Mouse (Mus musculus) adrenal gland, adult (tissue): Measurements from ENCODE around the gene Grik3.
A peak's percentile ranks its signal among the peaks of the same experiment; 100 is the strongest.

Experiments used
- DNase-seq, 2 experiments: peaks; one replicate each; pipeline ENCODE4 v3.0.0; 2022 to 2023; ENCODE audit warnings: low spot score in 1 of 2; ENCODE audit not compliant: inconsistent age in 2 of 2

Gene Grik3

GRCm38 (mm10) chr4:125640520-125640919, 150.0 kb downstream of the Grik3 start:
- DNase-seq = no peak

- DNase-seq = no peak
Measured at GRCm38 (mm10) chr4:125640921-125641663, 150.6 kb downstream of the Grik3 start.

GRCm38 (mm10) chr4:125644581-125645568, 154.4 kb downstream of the Grik3 start:
- DNase-seq = no peak

- DNase-seq = peak in 1 of 2 experiments; percentile 42
Measured at GRCm38 (mm10) chr4:125651676-125652246, 161.3 kb downstream of the Grik3 start.

- DNase-seq = no peak
Measured at GRCm38 (mm10) chr4:125656031-125656430, 165.5 kb downstream of the Grik3 start.

- DNase-seq = no peak
Measured at GRCm38 (mm10) chr4:125658376-125658775, 167.9 kb downstream of the Grik3 start.

GRCm38 (mm10) chr4:125661982-125662381, 171.5 kb downstream of the Grik3 start:
- DNase-seq = no peak

- no peak for DNase-seq
Measured at GRCm38 (mm10) chr4:125663262-125663661, 172.8 kb downstream of the Grik3 start.

- no peak for DNase-seq
Measured at GRCm38 (mm10) chr4:125665955-125666354, 175.5 kb downstream of the Grik3 start.

GRCm38 (mm10) chr4:125682007-125682406, 191.5 kb downstream of the Grik3 start:
- no peak for DNase-seq

GRCm38 (mm10) chr4:125687078-125687477, 196.6 kb downstream of the Grik3 start:
- no peak for DNase-seq

GRCm38 (mm10) chr4:125695431-125695830, 204.9 kb downstream of the Grik3 start:
- DNase-seq = no peak

- no peak for DNase-seq
Measured at GRCm38 (mm10) chr4:125696182-125696939, 205.9 kb downstream of the Grik3 start.

GRCm38 (mm10) chr4:125697626-125698025, 207.1 kb downstream of the Grik3 start:
- no peak for DNase-seq

- DNase-seq = no peak
Measured at GRCm38 (mm10) chr4:125699056-125699455, 208.6 kb downstream of the Grik3 start.

- peak; percentile 10 to 31 for DNase-seq
Measured at GRCm38 (mm10) chr4:125700331-125700730, 209.8 kb downstream of the Grik3 start.

- DNase-seq = peak; percentile 61 to 88
Measured at GRCm38 (mm10) chr4:125702607-125703309, 212.3 kb downstream of the Grik3 start.

- peak; percentile 30 to 83 for DNase-seq
Measured at GRCm38 (mm10) chr4:125703310-125703690, 212.8 kb downstream of the Grik3 start.

GRCm38 (mm10) chr4:125705746-125706145, 215.2 kb downstream of the Grik3 start:
- no peak for DNase-seq

- DNase-seq = no peak
Measured at GRCm38 (mm10) chr4:125709716-125710115, 219.2 kb downstream of the Grik3 start.
